Mouse (Mus musculus): ENCODE results near the gene Ncmap. TPM values are rescaled to one million over a fixed set of nuclear protein-coding genes. Genes with fewer than 3 reads are reported as not detected.

The Ncmap gene
- total RNA-seq (2022) = 1 to 10 TPM in 3 of 4 experiments, under 1 TPM in 1; 0.82 to 1.9 (median 1.2) TPM

DNA sequence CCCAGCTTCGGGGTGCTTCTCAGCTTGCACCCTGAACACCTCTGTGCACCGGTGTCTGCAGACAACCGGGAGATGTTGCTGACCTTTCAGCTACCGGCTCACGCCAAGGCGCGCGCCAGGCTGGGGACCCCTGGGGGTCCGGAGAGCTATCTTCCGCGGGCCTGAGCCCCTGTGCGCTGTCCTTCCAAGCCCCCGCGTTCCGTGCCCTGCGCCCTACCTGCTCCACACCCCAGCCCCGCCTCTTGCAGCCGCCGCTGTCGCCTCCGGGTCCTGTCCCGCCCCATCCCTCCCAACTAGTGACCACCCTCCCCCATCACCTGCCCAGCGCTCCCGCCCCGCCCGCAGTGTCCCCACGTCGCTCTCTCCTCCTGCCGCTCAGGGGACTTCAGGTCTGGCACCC is at the start of gene Ncmap:
Gene Ncmap, minus strand, starts transcription at position 237 of the 400 bp plus-strand sequence.
- DNase-seq (ENCODE audit: low spot score in 2 of 2) = no peak

DNA sequence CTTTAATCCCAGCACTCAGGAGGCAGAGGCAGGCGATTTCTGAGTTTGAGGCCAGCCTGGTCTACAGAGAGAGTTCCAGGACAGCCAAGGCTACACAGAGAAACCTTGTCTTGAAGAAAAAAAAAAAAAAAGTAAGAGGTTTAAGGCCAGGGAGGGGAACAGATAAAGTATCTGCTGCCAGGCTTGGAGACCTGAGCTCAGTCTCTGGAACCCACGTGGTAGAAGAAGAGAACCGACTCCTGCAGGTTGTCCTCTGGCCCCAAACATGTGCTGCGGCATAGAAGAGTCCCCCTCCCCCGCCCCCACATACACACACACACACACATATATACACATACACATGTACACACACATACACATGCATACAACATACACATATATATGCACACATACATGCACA is 44.4 kb upstream of the Ncmap start:
- DNase-seq (ENCODE audit: low spot score in 2 of 2) = no peak

DNA sequence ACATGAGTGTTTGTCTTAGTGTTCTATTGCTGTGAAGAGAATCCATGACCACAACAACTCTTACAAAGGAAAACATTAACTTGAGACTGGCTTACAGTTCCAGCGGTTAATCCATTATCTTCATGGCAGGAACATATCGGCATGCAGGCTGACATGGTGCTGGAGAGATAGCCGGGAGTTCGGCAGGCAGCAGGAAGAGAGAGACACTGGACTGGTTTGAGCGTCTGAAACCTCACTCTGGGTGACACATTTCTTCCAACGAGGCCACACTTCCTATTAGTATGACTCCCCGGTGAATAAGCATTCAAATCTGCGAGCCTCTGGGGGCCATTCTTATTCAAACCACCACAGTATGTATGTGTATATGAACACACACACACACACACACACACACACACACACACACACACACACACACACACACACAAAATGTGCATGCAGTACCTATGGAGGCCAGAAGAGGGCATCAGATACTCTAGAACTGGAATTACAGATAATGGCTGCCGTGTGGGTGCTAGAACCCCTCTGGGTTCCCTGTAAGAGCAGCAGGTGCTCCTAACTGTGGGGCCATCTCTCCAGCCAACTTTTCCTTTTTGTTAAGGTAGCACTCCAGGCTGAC is 42.0 kb upstream of the Ncmap start:
- no peak for DNase-seq (ENCODE audit: low spot score in 2 of 2)

DNA sequence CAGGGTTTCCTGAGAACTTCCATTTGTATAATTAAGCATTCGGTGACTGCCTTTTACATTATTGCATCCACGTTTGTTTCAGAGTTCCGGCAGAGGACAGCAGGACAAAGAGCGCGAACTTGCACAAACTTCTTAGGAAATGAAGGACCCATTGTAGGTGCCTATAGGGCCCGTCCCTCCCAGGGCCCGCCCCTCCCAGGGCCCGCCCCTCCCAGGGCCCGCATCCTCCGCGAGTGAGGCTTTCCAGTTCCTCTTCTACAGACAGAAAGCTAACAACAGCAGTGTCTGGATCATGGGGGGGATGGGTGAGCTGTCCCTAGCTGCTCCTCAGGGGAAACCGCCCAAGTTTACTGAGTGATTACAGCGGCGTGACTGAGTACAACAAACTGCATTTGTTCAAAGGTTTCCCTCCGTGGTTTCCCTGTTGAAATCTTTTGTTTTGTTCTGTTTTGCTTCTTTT is 41.2 kb upstream of the Ncmap start:
- DNase-seq (ENCODE audit: low spot score in 2 of 2) = no peak

DNA sequence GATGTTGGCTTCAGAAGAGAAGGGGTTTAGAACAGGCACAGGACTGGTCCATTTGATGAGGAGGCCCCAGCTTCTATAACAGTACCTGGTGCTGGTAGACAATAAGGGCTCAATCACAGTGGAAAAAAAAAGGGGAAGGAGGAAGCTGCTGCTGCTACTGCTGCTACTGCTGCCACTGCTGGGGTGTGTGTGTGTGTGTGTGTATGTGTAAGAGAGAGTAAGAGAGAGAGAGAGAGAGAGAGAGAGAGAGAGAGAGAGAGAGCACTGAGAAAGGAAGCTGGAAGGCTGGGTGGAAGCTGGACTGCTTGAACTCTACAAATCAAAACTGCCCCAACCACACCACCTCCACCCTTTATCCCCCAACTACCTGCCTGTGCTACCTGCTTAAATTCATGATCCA is 39.9 kb upstream of the Ncmap start:
- no peak for DNase-seq (ENCODE audit: low spot score in 2 of 2)

DNA sequence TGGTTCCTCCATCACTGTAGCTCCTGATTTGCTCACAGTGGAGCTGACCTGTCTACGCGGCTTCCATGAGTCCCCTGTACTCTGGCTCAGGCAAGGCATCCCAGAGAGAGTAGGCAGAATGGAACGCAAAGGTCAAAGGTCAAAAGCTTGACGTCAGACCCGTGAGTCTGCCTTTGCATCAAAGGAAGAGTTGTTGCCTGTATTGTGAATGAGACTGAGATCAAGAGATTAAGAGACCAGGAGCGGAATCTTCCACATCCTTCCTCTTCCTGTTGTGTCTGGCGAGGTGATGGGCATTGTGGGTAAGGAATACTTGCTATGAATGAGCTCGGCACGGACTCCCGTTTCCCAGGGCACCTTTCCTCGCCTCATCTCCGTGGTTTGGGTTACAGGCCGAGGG is 38.3 kb upstream of the Ncmap start:
- DNase-seq (ENCODE audit: low spot score in 2 of 2) = no peak

DNA sequence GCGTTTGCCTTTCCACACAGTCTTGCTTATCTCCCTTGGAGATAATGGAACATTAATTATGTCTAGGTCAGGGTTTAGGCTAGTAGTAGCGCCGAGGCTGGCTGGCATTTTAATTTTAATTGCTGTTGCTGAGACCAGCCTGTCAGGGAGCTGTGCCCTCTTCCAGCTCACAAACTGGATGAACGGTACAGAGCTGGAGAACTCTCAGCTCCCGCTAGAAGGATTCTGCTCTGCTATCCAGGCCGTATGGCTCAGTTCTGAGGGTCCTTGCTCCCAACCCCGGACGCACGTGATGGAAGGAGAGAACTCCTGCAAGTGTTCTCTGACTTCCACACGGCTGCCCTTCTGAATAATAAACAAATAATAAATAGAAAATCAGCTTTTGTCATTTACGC is 36.4 kb upstream of the Ncmap start:
- no peak for DNase-seq (ENCODE audit: low spot score in 2 of 2)

DNA sequence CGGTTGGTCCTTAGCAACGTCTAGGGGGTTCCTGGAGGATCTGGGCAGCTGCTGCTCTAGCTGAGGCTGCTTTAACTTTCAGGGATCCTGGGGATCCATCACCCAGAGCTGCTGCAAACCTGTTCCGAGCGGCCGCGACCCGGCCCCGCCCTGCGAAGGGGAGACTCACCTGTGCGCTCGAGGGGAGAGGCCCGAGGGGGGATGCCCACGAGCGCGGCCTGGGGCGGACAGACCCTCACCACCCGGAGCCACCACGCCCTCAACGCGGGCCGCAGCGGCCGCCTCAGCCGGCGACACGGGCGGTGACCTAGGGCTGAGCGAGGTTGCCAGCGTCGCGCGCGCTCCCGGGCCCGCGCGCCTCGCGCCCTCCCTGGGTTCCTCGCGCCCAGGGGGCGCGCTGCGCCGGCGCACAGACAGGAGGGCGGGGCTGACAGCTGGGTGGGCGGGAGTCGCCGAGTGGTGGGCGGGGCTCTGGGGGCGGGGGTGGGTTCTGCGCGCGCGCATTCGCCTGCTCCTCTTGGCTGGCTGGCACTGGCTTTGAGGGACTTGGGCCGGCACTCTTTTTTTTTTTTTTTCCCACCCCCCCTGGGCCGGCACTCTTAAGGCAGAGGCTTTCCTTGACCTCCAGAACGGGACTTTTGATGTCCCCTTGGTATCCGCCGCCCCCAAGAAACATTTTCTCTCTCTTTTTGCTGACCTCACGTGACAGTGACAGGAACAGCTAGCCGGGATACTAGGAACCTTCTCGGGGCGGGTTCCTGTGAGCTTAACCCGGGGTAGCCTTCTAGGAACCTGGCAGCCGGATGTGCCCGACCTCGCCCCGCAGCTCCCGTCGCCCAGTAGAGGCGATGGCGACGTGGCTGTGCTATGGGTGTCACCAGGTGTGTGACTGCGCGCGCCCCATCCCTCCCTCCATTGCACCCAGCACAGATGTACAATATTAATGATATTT is 35.7 kb upstream of the Ncmap start, which contains the start of gene Rcan3:
Gene Rcan3, minus strand, starts transcription at position 411 of the 952 bp plus-strand sequence.
- peak; percentile 34 to 39 for DNase-seq (ENCODE audit: low spot score in 2 of 2)

DNA sequence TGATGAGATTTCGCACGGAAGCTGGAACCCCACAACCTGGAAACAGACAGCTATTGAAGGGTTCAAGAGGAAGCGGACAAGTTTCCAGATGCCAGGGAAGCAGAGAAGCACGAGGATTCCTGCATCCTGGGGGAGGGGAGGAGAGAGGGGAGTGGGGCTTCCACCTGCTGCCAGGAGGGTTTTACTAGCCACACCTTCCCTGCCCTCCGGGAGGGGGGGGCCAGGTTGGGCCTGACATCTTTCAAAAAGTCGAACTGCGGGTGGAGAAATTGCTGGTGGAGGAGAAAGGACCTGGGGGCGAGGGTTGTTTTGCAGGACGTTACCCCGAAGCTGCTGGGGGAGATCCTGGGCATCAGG is 35.0 kb upstream of the Ncmap start:
- DNase-seq (ENCODE audit: low spot score in 2 of 2) = no peak

DNA sequence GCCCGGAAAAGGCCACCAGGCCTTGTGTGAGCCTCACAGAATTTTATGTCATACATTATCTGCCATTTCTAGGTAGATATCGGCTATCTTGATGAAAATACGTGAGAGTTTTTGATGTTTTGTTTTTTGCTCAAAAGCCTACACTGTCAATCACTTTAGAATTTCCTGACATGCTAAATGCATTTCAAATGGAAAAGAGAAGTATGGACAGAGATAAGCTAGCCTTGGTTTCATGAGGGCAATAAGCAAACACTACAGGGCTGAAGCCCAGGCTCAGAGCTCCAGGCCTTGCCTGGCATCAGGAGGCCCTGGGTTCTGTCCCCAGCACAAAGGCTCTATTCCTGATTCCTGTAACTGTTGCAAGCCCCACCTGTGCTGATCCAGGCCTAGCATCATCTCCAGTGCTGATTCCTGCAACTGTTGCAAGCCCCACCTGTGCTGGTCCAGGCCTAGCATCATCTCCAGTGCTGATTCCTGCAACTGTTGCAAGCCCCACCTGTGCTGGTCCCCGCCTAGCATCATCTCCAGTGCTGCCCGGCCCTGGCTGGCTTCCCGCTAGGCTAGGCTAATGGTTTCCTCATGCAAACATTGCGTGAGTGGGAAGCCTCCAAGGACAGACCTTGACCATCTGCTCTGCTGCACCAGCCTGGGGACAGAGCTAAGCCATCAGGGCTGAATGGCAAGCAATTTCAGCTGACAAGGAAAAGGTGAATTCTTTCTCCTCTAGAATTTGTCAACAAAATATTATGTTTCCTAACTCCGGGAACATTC is 32.1 kb upstream of the Ncmap start:
- no peak for DNase-seq (ENCODE audit: low spot score in 2 of 2)

DNA sequence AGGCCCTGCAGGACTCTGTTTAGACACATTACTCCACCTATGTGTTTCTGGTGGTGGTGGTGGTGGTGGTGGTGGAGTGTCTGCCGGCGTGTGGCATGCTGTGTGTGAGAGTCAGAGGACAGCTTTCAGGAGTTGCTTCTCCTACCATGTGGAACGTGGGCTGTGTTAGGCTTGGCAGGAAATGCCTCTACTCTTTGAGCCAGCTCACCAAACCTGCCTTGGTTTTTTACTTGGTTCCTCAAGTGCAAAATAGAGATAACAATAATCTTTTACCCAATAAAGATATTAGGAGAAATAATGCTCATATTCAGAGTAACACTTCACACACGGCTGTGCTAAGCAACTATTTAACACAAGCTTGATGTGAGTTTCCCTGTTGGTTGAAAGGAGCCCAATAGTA is 31.4 kb upstream of the Ncmap start:
- no peak for DNase-seq (ENCODE audit: low spot score in 2 of 2)

DNA sequence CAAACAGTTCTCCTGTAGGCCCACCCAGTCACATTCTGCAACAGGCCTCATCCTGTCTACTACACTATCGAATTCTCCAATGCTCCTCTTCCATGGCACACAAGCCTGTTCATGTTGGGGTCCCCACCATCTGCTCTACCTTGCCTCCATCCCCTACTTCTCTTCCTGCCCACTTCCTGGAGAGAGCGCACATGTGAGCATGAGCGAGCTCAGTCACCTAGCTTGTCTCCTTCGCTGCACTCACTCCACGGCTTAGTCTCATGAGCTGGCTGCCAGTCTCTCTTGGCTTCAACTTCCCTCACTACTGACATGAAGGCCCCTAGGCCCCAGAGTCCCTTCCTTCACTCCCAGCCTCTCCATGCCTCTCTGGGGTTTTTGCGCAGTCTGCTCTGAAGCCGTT is 28.6 kb upstream of the Ncmap start:
- DNase-seq (ENCODE audit: low spot score in 2 of 2) = no peak

DNA sequence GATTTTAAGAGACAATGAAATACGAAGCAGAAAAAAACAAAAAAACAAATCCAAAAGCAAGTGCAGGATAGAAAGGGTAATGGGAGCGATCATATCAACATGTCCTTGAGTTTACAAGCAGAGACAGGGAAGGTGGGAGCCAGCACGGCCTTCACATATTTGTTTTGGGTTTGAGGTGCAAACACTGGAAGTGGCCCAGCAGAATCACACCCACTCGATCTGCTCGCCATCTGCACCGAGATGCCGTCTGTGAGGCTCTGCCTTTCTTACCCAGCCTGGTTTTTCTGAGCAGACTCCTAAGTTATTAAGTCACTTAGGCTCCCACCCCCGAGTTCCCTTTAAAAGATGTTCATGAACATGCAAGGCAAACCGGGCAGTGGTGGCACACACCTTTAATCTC is 27.6 kb upstream of the Ncmap start:
- peak; percentile 37 to 78 for DNase-seq (ENCODE audit: low spot score in 2 of 2)

DNA sequence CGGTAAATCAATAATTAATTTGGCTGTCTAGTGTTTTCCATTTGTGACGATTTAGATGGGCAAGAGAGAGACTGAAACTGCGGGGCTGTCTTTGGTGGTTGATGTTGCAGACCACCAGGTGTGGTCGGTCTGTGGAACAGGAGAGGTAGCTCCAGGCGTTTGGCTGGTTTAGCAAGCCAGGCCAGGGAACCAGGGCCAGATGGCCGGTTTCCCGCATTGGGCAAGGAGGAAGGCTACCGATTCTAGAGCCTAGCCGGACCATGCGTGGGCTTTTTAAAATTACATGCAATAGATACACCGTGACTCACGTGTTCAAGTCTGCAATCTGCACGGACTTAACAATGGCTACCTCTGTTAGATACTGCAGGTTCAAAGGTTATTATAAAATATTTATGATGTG is 22.9 kb upstream of the Ncmap start:
- DNase-seq (ENCODE audit: low spot score in 2 of 2) = no peak

DNA sequence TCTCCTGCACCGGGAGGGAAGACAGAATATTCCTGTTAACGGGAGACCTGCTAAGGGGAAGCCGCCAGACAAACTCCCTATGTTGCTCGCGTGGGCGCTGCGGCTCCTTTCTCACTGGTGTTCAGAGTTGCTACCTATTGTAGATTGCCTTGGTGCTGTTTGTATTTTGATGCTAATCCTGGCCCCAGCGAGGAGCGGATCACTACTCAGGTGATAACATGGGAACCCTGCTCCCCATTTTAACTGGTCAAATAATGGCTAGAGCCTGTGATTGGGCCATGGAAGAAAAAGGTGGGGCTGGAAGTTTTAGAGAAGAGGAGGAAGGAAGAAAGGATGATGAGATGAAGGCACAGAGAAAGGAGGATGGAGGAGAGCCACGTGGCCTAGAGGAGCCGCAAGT is 22.4 kb upstream of the Ncmap start:
- DNase-seq (ENCODE audit: low spot score in 2 of 2) = no peak

DNA sequence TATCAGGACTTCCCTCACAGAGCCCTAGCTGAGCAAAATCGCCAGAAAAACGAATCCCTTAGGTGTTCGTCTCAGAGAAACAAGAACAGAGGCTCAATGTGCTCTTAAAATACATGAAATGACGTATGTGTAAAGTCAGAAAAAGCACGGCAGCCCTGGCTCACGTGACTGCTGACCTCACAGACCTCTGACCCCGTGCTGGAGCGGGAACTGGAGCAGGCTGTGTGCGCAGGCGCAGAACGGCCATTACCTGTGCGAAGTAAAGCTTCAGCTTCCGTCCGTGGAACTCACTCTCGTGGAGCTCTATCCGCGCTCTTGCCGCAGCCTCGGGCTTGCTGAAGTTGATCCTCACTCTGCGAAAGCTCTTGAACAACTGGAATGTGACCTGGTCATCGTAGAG is 22.0 kb upstream of the Ncmap start:
- no peak for DNase-seq (ENCODE audit: low spot score in 2 of 2)

DNA sequence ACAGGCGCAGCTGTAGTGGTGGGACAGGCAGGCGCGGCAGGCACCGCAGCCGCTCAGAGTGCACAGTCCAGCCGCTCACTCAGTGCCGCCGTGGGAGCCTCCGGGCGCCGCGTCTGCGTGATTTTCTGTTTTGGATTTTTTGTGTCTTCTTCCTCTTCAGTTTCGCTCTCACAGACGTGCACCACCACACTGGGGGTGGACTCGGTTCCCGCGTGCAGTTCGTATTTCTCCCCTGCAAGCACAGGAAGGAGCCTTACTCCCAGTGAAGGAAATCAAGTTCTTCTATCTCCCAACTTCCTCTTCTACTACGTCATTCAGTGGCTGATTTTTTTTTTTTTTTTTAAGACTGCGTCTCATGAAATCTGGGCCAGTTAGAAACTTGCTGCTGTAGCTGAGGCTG is 18.3 kb upstream of the Ncmap start:
- no peak for DNase-seq (ENCODE audit: low spot score in 2 of 2)

DNA sequence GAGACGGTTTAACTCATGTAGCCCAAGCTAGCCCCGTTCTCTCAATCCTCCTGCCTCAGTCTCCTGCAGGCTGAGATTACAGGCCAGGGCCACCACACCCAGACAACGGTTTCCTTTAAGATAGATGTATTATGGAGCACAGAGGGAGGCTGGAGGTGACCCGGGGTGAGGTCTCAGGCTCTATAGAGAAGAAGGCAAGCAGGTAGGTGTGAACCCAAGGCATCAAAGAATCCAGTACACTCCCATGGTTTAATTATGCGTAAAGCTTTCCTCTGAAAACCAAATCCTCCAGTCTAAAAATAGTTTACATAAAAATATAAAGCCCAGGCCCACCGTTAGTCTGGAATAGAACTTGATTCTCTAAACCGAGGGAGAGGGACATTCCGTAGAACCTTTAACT is 15.5 kb upstream of the Ncmap start:
- DNase-seq (ENCODE audit: low spot score in 2 of 2) = no peak

DNA sequence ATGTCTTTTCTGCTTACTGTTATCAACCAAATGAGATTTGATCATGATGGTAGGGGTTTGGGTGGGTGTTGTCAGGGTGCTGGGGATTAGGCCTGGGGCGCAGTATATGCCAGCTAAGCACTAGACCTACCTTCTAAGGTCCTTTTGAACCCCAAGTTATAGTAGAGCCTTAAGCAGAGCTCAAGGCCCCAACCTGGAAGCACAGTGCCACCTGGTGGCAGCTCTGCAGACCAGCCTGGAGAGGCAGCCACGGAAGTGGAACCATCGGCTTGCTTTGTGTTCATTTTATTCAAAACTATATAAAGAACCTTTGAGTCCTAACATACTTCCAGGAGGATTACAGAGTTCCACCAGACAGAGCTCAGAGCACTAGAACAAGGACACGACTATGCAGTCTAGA is 13.6 kb upstream of the Ncmap start:
- no peak for DNase-seq (ENCODE audit: low spot score in 2 of 2)

DNA sequence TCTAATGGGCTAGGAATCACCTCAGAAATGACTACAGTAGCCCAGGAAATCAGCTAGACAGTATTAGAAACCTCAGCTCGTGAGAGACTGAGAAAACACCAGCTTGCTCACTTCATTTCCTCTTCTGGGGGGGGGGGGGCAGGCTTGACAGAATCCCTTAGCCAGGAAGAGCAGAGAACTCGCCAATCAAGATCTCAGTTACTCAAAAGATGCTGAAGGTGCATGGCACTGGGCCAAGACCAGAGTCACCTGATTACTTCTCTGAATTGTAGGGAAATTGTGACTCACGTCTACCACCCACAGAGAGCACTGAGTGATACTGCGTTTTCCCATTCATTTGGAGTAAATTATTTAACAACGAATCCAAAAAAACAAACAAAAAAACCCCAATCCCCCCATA is 8.2 kb upstream of the Ncmap start:
- peak in 1 of 2 experiments; percentile 27 for DNase-seq (ENCODE audit: low spot score in 2 of 2)

DNA sequence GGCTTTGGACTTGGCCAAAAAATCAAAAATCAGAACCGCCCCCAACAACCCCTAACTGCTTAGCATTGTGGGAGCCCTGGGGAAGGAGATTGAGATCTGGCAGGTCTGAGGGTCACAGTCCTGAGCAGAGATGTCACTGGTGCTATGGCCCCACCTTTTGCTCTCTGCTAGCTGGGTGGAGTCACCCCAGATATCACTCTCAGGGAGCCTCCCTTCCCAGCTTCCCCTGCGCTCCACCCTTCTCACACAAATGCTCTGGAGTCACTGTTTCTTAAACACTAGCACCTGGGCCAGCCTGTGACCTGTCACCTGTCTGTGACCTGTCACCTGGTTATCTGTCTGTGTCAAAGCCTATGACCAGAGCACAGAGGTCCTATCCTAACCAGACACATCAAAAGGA is 6.9 kb upstream of the Ncmap start:
- DNase-seq (ENCODE audit: low spot score in 2 of 2) = no peak

DNA sequence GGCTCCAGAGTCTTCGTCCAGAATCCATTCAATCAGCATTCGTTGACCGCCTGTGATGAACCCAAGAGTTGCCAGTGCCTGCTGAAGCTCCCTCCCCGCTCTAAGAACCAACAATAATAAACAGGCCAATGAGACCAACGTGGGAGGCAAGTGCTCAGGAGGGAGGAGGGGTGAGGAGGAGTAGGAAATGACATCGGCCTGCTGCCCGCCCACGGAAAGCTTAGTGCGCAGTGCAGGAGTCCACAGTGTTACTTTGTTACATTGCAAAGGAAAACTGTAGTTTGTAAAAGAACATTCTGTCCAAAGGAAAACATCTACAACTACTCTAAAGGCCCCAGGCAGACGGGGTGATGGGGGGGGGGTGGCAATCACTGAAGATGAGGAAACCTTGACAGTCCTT is 6.0 kb upstream of the Ncmap start:
- DNase-seq (ENCODE audit: low spot score in 2 of 2) = no peak
